Comparison of ENCODE assay signal across 8 mouse cellular contexts in genomic region chr17:49472626-49473025, GRCm38 (mm10). TPM values are rescaled to one million over a fixed set of nuclear protein-coding genes. Genes with fewer than 3 reads are reported as not detected.
A peak's percentile ranks its signal among the peaks of the same experiment; 100 is the strongest.
DNase-seq lines count a peak whose midpoint lies in the region; ATAC-seq lines count a peak whose summit lies in the region.

No protein-coding gene starts in this region.

- H3K27me3 ChIP-seq in hindbrain, embryonic 10.5 days (ENCODE audit: insufficient read depth, poor library complexity, severe bottlenecking), result no peaks in the 10 kb centered on the region
- H3K27me3 ChIP-seq in hindbrain, embryonic 16.5 days (replicated peaks; ENCODE audit: control insufficient read depth, insufficient read depth, low read length), result no peaks in the 10 kb centered on the region
- H3K27me3 ChIP-seq in embryonic facial prominence, embryonic 10.5 days (replicated peaks; ENCODE audit: low read depth, poor library complexity, severe bottlenecking), result no peaks in the 10 kb centered on the region
- no peaks in the 10 kb centered on the region for H3K27me3 ChIP-seq in heart, embryonic 16.5 days (ENCODE audit: control insufficient read depth, insufficient read depth, low read length)
- H3K27me3 ChIP-seq in limb, embryonic 15.5 days, result no peaks in the 10 kb centered on the region

- no peak overlapping the region for H3K4me2 ChIP-seq in hindbrain, embryonic 16.5 days (ENCODE audit: low read length)
- H3K4me2 ChIP-seq in heart, embryonic 16.5 days (ENCODE audit: low read depth, low read length), result no peak overlapping the region
- H3K4me2 ChIP-seq in limb, embryonic 15.5 days, result no peak overlapping the region

- no peak for ATAC-seq in hindbrain, embryonic 16.5 days
- peak; percentile 92 for ATAC-seq in heart, embryonic 16.5 days (replicated peaks; ENCODE audit: extremely low read depth, insufficient read depth, low FRiP score)
- peak; percentile 49; the same call in 1 of the 2 replicates for ATAC-seq in limb, embryonic 15.5 days (ENCODE audit: insufficient number of reproducible peaks, low FRiP score, low TSS enrichment, low read depth)
- ATAC-seq in granulocyte monocyte progenitor cell, adult 5-6 weeks (replicated peaks; ENCODE audit: poor library complexity, severe bottlenecking), result no peak
- no peak for ATAC-seq in monocyte, adult 5-6 weeks (replicated peaks; ENCODE audit: insufficient number of reproducible peaks, low FRiP score, low TSS enrichment, poor library complexity, severe bottlenecking)

- no peak overlapping the region for H3K4me3 ChIP-seq in hindbrain, embryonic 10.5 days
- no peak overlapping the region for H3K4me3 ChIP-seq in hindbrain, embryonic 16.5 days (ENCODE audit: low read length)
- H3K4me3 ChIP-seq in embryonic facial prominence, embryonic 10.5 days, result no peak overlapping the region
- H3K4me3 ChIP-seq in heart, embryonic 16.5 days (ENCODE audit: low read length), result no peak overlapping the region
- H3K4me3 ChIP-seq in limb, embryonic 15.5 days, result no peak overlapping the region

- H3K36me3 ChIP-seq in hindbrain, embryonic 10.5 days, result no peaks in the 10 kb centered on the region
- no peaks in the 10 kb centered on the region for H3K36me3 ChIP-seq in hindbrain, embryonic 16.5 days (ENCODE audit: control insufficient read depth, insufficient read depth, low read length)
- H3K36me3 ChIP-seq in embryonic facial prominence, embryonic 10.5 days (replicated peaks), result peaks cover 22% of the 10 kb centered on the region; the same call in 1 of the 2 replicates
- no peaks in the 10 kb centered on the region for H3K36me3 ChIP-seq in heart, embryonic 16.5 days (ENCODE audit: control insufficient read depth, insufficient read depth)
- peaks cover 40% of the 10 kb centered on the region for H3K36me3 ChIP-seq in limb, embryonic 15.5 days

- H3K9ac ChIP-seq in hindbrain, embryonic 16.5 days (ENCODE audit: low read depth, low read length), result no peak overlapping the region
- H3K9ac ChIP-seq in heart, embryonic 16.5 days (ENCODE audit: low read length), result no peak overlapping the region
- no peak overlapping the region for H3K9ac ChIP-seq in limb, embryonic 15.5 days

- WGBS in hindbrain, embryonic 10.5 days, result 58% methylated on average over 8 of the region's 8 CpGs
- WGBS in hindbrain, embryonic 16.5 days, result 60% methylated on average over 8 of the region's 8 CpGs
- 53% methylated on average over 8 of the region's 8 CpGs for WGBS in embryonic facial prominence, embryonic 10.5 days
- 28% methylated on average over 8 of the region's 8 CpGs for WGBS in heart, embryonic 16.5 days
- WGBS in limb, embryonic 15.5 days, result 55% methylated on average over 8 of the region's 8 CpGs

- DNase-seq in hindbrain, embryonic 10.5 days (ENCODE audit: low spot score), result peak; percentile 44
- peak; percentile 33 for DNase-seq in embryonic facial prominence, embryonic 10.5 days (ENCODE audit: low spot score)
- no peak for DNase-seq in layer of hippocampus, postnatal 36 days

- H3K9me3 ChIP-seq in hindbrain, embryonic 10.5 days, result no peaks in the 10 kb centered on the region
- no peaks in the 10 kb centered on the region for H3K9me3 ChIP-seq in hindbrain, embryonic 16.5 days (ENCODE audit: control insufficient read depth, low read length)
- no peaks in the 10 kb centered on the region for H3K9me3 ChIP-seq in embryonic facial prominence, embryonic 10.5 days
- H3K9me3 ChIP-seq in heart, embryonic 16.5 days (replicated peaks; ENCODE audit: control insufficient read depth, low read length), result no peaks in the 10 kb centered on the region
- no peaks in the 10 kb centered on the region for H3K9me3 ChIP-seq in limb, embryonic 15.5 days

- H3K4me1 ChIP-seq in hindbrain, embryonic 10.5 days (replicated peaks), result peaks cover 12% of the 10 kb centered on the region
- no peaks in the 10 kb centered on the region for H3K4me1 ChIP-seq in hindbrain, embryonic 16.5 days (ENCODE audit: control insufficient read depth, insufficient read depth, low read depth, low read length)
- H3K4me1 ChIP-seq in embryonic facial prominence, embryonic 10.5 days, result peaks cover 11% of the 10 kb centered on the region
- peaks cover 19% of the 10 kb centered on the region for H3K4me1 ChIP-seq in heart, embryonic 16.5 days (ENCODE audit: control insufficient read depth, insufficient read depth, low read length)
- peaks cover 16% of the 10 kb centered on the region; the same call in 1 of the 2 replicates for H3K4me1 ChIP-seq in limb, embryonic 15.5 days

- peak overlapping the region; percentile 72 for H3K27ac ChIP-seq in hindbrain, embryonic 10.5 days
- H3K27ac ChIP-seq in hindbrain, embryonic 16.5 days (ENCODE audit: low read depth, low read length), result no peak overlapping the region
- H3K27ac ChIP-seq in embryonic facial prominence, embryonic 10.5 days (replicated peaks), result peak overlapping the region; percentile 63
- peak overlapping the region; percentile 73 for H3K27ac ChIP-seq in heart, embryonic 16.5 days (ENCODE audit: low read length)
- no peak overlapping the region for H3K27ac ChIP-seq in limb, embryonic 15.5 days

RNA-seq across cellular contexts. Expression of gene Mocs1, which starts 44.5 kb away (rescaled TPM):
- polyA plus RNA-seq in hindbrain, embryonic 10.5 days (2016; fragmentation: Nextera tagmentation; extraction: Ambion mirVana), result 5.3 and 6.0 TPM in 2 replicates
- 4.5 and 6.1 TPM in 2 replicates for polyA plus RNA-seq in hindbrain, embryonic 16.5 days (2015; fragmentation: Nextera tagmentation; extraction: Ambion mirVana)
- polyA plus RNA-seq in embryonic facial prominence, embryonic 10.5 days (2016; fragmentation: Nextera tagmentation; extraction: Ambion mirVana), result 6.4 and 7.4 TPM in 2 replicates
- polyA plus RNA-seq in heart, embryonic 16.5 days (2015; fragmentation: Nextera tagmentation; extraction: Ambion mirVana), result 5.8 and 6.1 TPM in 2 replicates
- polyA plus RNA-seq in limb, embryonic 15.5 days (2015; fragmentation: Nextera tagmentation; extraction: Ambion mirVana), result 10.4 and 11.9 TPM in 2 replicates
- 10 to 100 TPM in 1 of 2 experiments, 1 to 10 TPM in 1; 9.9 to 14.2 TPM for total RNA-seq in layer of hippocampus, postnatal 36 days (2021)
- 41.5 and 45.1 TPM in 2 replicates for total RNA-seq in granulocyte monocyte progenitor cell, adult 5-6 weeks (2014; fragmentation: Nextera tagmentation)
- total RNA-seq in granulocyte monocyte progenitor cell, adult 5-6 weeks (2017), result 14.2 and 15.7 TPM in 2 replicates
- 15.6 to 19.8 TPM (median 19.3 TPM) in 3 replicates for total RNA-seq in monocyte, adult 5-6 weeks (2017)

Comparison
In these comparisons a context has a peak if more than half of its experiments do, and no peak if none do; other contexts are left out.
1. H3K27ac ChIP-seq: peak in hindbrain, embryonic 10.5 days (single experiment), embryonic facial prominence, embryonic 10.5 days (single experiment) and heart, embryonic 16.5 days (single experiment); none in hindbrain, embryonic 16.5 days (single experiment) and limb, embryonic 15.5 days (single experiment).
2. DNase-seq: peak in hindbrain, embryonic 10.5 days (single experiment) and embryonic facial prominence, embryonic 10.5 days (single experiment); none in layer of hippocampus, postnatal 36 days (0 of 2).
3. ATAC-seq: peak in heart, embryonic 16.5 days (single experiment) and limb, embryonic 15.5 days (single experiment); none in hindbrain, embryonic 16.5 days (single experiment), granulocyte monocyte progenitor cell, adult 5-6 weeks (single experiment) and monocyte, adult 5-6 weeks (single experiment).